Mouse (Mus musculus) lung, adult 2 months (tissue): Measurements from ENCODE around the gene Olfr237-ps1. TPM values are rescaled to one million over a fixed set of nuclear protein-coding genes. Genes with fewer than 3 reads are reported as not detected.

ENCODE experiments used
- DNase-seq: peaks from one replicate; pipeline ENCODE4 v3.0.0; 2022
- H3K4me1 ChIP-seq: fragments of 200-500 bp; 2 replicates; pipeline ENCODE4 v1.6.1; 2011; ENCODE audit warnings: low read length; ENCODE audit not compliant: control insufficient read depth, insufficient read depth
- H3K4me3 ChIP-seq: fragments of 200-500 bp; replicated peaks from 2 replicates; pipeline ENCODE3; 2011; ENCODE audit warnings: low read depth, mild to moderate bottlenecking, control low read depth, low read length; ENCODE audit errors: extremely low read depth
- CTCF ChIP-seq: fragments of 200-500 bp; IDR thresholded peaks from 2 replicates; pipeline ENCODE4 v1.5.1; 2011; ENCODE audit warnings: mild to moderate bottlenecking, low read length, control low read depth; ENCODE audit not compliant: insufficient read depth
- POLR2A ChIP-seq: fragments of 200-500 bp; IDR thresholded peaks from 2 replicates; pipeline ENCODE4 v1.6.1; 2011; ENCODE audit warnings: low read depth, mild to moderate bottlenecking, control low read depth, low read length, borderline replicate concordance; ENCODE audit errors: extremely low read depth
- WGBS: fragments of 180-500 bp; shearing (Covaris S2); methylation state at CpG from one replicate; pipeline ENCODE4 v1.1.7; 2018; 5-methylcytosine and 5-hydroxymethylcytosine counted together
- polyA plus RNA-seq: library from polyadenylated mRNA; depleted of rRNA; stranded (reverse); fragments of >200 nt; gene quantifications from 2 replicates; pipeline ENCODE4 v1.2.3, GENCODE M21; 2012; rRNA removed

The Olfr237-ps1 gene
- polyA plus RNA-seq, 1 experiment: not detected

DNA sequence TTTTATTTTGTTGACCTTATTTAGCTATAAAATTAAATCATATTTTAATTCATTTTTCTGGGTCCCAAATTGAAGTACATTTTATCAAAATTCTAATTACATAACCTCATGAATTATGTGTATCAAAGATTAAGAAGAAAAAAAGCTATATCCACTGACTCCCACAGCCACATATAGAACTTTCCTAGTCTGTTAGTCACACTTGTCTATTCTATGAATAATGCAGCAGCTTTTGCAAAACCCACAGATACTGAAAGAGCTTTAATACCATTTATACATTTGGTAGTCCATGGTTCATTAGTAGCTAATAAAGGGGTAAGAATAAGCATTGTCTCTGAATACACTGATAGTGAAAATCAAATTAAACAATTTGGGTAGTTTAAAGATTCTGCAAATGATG lies 56.4 kb downstream of the Olfr237-ps1 start:
- DNase-seq: no peak
- no peak for TF ChIP-seq POLR2A
- TF ChIP-seq CTCF: no peak

DNA sequence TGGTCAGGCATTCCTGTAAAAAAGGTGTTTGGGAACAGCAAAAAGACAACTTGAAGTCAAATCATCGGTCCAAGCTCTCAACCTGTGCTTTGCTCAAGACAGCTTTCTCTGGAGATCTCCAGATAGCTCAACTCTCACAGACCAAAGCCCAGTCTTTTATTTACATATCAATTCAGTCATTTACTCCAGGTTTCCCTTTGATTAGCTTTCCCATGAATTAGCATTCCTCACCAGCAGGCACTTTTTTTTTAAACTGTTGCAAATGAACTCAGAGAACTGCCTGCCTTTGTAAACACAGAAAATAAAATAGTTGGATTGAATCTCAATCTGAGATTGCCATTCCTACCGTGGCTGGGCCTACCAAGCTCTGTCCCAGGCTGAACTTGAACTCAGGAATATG lies 59.0 kb downstream of the Olfr237-ps1 start:
- TF ChIP-seq CTCF: no peak
- no peak for TF ChIP-seq POLR2A
- no peak for DNase-seq
- WGBS: 45% methylated on average over 2 of the region's 2 CpGs
- no peak overlapping the region for H3K4me3 ChIP-seq
- H3K4me1 ChIP-seq: no peaks in the 10 kb centered on the region

More for the DNA sequence above, 56.4 kb downstream of the Olfr237-ps1 start:
- Histone ChIP-seq H3K4me1 (no peaks in the 10 kb centered on the region), H3K4me3 (no peak overlapping the region)

Other genes starting within 250 kb of the Olfr237-ps1 start
- not detected in 2 replicates for gene Olfr447, start 237.7 kb upstream of the Olfr237-ps1 start, polyA plus RNA-seq
- gene Olfr446, start 225.2 kb upstream of the Olfr237-ps1 start, polyA plus RNA-seq: not detected in 2 replicates
- gene Olfr444, start 197.5 kb upstream of the Olfr237-ps1 start, polyA plus RNA-seq: not detected in 2 replicates
- gene Olfr441, start 40.2 kb upstream of the Olfr237-ps1 start, polyA plus RNA-seq: not detected in 2 replicates
- not detected in 2 replicates for gene Olfr437, start 16.7 kb downstream of the Olfr237-ps1 start, polyA plus RNA-seq
- gene Olfr13, start 25.6 kb downstream of the Olfr237-ps1 start, polyA plus RNA-seq: not detected in 2 replicates
- not detected in 2 replicates for gene Olfr435, start 50.6 kb downstream of the Olfr237-ps1 start, polyA plus RNA-seq
- not detected in 2 replicates for gene Olfr434, start 66.5 kb downstream of the Olfr237-ps1 start, polyA plus RNA-seq
- gene Olfr47, start 85.0 kb downstream of the Olfr237-ps1 start, polyA plus RNA-seq: not detected in 2 replicates
- gene Arhgef5, start 119.0 kb downstream of the Olfr237-ps1 start, polyA plus RNA-seq: 22.8 and 33.5 TPM in 2 replicates
- 0.11 and 0.13 TPM in 2 replicates for gene Nobox, start 163.0 kb downstream of the Olfr237-ps1 start, polyA plus RNA-seq